Mouse (Mus musculus) testis, adult 2 months (tissue): Measurements from ENCODE around the gene Slc6a16. TPM values are rescaled to one million over a fixed set of nuclear protein-coding genes. Genes with fewer than 3 reads are reported as not detected.
A peak's percentile ranks its signal among the peaks of the same experiment; 100 is the strongest.

ENCODE experiments used
- H3K27ac ChIP-seq: fragments of 200-500 bp; 2 replicates; pipeline ENCODE4 v1.5.1; 2012; ENCODE audit warnings: low read depth, low read length; ENCODE audit not compliant: control insufficient read depth, insufficient read depth
- H3K27me3 ChIP-seq: fragments of 200-500 bp; 2 replicates; pipeline ENCODE4 v1.6.1; 2012; ENCODE audit warnings: mild to moderate bottlenecking, low read length, moderate library complexity; ENCODE audit not compliant: control insufficient read depth, insufficient read depth
- H3K36me3 ChIP-seq: fragments of 200-500 bp; 2 replicates; pipeline ENCODE4 v1.6.1; 2012; ENCODE audit warnings: mild to moderate bottlenecking, low read length; ENCODE audit not compliant: control insufficient read depth, insufficient read depth
- H3K4me1 ChIP-seq: fragments of 200-500 bp; 2 replicates; pipeline ENCODE4 v1.6.1; 2012; ENCODE audit warnings: low read length; ENCODE audit not compliant: control insufficient read depth, insufficient read depth
- H3K4me3 ChIP-seq: fragments of 200-500 bp; 2 replicates; pipeline ENCODE4 v1.5.1; 2012; ENCODE audit warnings: low read depth, mild to moderate bottlenecking, low read length, moderate library complexity, mixed read lengths; ENCODE audit not compliant: control insufficient read depth
- CTCF ChIP-seq: fragments of 200-500 bp; IDR thresholded peaks from 2 replicates; pipeline ENCODE4 v1.5.1; 2012; ENCODE audit warnings: low read depth, mild to moderate bottlenecking, inconsistent platforms, low read length, moderate library complexity; ENCODE audit not compliant: control insufficient read depth, insufficient read depth, insufficient replicate concordance
- POLR2A ChIP-seq: fragments of 200-500 bp; IDR thresholded peaks from 2 replicates; pipeline ENCODE4 v1.6.1; 2012; ENCODE audit warnings: low read depth, mild to moderate bottlenecking, inconsistent platforms, low read length, moderate library complexity; ENCODE audit not compliant: control insufficient read depth
- polyA plus RNA-seq: library from polyadenylated mRNA; depleted of rRNA; stranded (reverse); fragments of >200 nt; gene quantifications from 2 replicates; pipeline ENCODE4 v1.2.3, GENCODE M21; 2012

The Slc6a16 gene
- polyA plus RNA-seq, 1 experiment = 81.4 TPM

DNA sequence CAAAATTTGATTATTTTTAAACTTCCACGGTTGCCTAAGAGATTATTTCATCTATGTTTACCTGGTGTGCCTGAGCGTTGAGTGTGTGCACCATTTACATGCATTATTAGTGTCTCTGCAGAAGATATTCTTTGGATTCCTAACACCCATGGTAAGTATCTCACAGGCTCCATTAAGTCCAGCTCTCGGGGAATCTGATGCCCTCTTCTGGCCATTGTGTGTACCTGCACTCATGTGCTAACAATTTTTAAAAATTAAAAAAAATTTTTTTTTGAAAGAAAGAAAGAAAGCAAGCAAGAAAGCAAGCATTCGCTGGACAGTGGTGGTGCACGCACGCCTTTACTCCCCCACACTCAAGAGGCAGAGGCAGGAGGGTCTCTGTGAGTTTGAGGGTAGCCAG is 32.6 kb upstream of the Slc6a16 start:
- H3K4me3 ChIP-seq = no peak overlapping the region
- no peak for TF ChIP-seq CTCF
- no peak for TF ChIP-seq POLR2A
- H3K27ac ChIP-seq = no peak overlapping the region
- peaks cover 2% of the 10 kb centered on the region; the same call in 1 of the 2 replicates for H3K4me1 ChIP-seq
- peaks cover 7% of the 10 kb centered on the region for H3K36me3 ChIP-seq
- no peaks in the 10 kb centered on the region for H3K27me3 ChIP-seq

DNA sequence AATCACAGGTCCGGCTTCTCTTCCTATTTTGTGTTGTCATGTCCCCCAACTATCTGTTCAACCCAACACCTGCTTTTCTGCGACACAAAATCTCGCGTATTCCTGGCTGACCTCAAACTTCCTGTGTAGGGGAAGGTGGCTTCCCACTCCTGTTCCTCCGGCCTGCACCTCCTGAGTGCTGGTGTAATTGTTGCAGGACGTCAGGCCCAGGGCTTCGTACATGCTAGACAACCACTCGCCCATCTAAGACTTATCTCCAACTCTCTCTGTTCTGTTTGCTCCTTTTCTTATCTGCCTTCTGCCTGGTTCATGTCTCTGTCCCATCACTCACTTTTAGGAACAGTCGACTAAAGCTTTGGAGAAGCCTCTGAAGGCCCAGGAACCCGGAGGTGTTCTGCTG is 29.8 kb upstream of the Slc6a16 start:
- H3K27ac ChIP-seq = peak overlapping the region; percentile 97
- H3K36me3 ChIP-seq = peaks cover 7% of the 10 kb centered on the region
- H3K4me1 ChIP-seq = peaks cover 5% of the 10 kb centered on the region
- H3K27me3 ChIP-seq = no peaks in the 10 kb centered on the region
- H3K4me3 ChIP-seq = peak overlapping the region; percentile 93
- TF ChIP-seq POLR2A (no peak), CTCF (no peak)

DNA sequence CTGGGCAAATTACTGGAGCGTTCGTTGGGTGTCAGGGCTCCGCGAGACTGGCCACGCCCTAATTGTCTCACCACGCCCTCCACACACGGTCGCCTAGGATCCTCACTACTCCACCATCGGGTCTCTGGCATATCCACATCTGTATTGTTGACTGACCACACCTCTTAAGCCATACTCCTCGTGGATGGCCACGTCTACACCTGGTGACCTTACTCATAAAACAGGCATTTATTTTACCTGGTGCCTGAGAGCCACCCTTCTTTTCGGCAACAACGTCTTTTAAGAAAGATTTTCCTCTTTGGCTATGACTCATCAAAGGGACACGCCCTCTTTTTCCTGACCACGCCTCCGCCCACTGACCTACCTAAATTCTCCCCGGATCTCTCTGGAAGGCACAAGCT is 29.0 kb upstream of the Slc6a16 start, which contains the start of gene Dkkl1:
TSS of gene Dkkl1 (minus strand) at position 297 of the 401 bp plus-strand sequence.
- TF ChIP-seq POLR2A (no peak), CTCF (no peak)
- Histone ChIP-seq H3K27me3 (no peaks in the 10 kb centered on the region), H3K4me3 (peak within 1 kb of the TSS; percentile 93), H3K36me3 (peaks cover 7% of the 10 kb centered on the region), H3K4me1 (peaks cover 8% of the 10 kb centered on the region), H3K27ac (peak within 1 kb of the TSS; percentile 97)

DNA sequence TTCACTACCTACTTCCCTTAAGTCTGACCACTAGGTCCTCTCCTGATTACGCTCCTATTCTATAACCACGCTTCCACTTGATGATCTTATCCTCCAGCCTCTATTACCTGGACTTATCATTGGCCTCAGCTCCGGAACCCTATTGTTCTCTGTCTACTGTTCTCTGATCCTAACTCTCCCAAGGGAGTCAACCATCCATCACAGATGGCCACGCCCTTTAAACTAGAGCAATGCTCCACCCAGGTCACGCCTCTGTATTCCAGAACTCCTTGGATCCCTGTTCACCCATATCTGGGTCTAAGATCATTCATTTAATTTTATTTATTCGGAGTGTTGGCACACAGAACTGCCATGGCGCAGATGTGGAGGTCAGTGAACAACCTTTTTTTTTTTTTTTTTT is 28.5 kb upstream of the Slc6a16 start:
- no peak for TF ChIP-seq CTCF
- TF ChIP-seq POLR2A = no peak
- H3K27me3 ChIP-seq = no peaks in the 10 kb centered on the region
- peaks cover 7% of the 10 kb centered on the region for H3K36me3 ChIP-seq
- H3K4me1 ChIP-seq = peaks cover 12% of the 10 kb centered on the region
- H3K27ac ChIP-seq = peak overlapping the region; percentile 97
- peak overlapping the region; percentile 93 for H3K4me3 ChIP-seq

DNA sequence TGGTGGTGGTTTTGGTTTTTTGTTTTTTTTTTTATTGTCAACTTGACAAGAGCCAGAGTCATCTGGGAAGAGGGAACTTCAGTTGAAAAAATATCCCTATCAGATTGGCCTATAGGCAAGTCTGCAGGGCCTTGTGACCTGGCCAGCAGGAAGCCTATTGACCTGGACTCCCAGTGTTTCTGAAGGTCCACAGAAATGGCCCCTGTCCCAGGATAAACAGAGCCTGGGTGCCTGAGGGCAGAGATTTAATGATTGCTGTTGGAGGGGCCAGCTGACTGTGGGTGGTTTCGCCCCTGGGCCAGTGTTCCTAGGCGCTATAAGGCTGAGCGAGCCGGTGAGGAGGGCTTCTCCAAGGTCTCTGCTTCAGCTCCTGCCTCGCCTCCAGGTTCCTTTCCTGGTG is 27.2 kb upstream of the Slc6a16 start:
- H3K4me3 ChIP-seq = peak overlapping the region; percentile 93
- no peak for TF ChIP-seq POLR2A
- no peak for TF ChIP-seq CTCF
- H3K4me1 ChIP-seq = peaks cover 12% of the 10 kb centered on the region
- peaks cover 7% of the 10 kb centered on the region for H3K36me3 ChIP-seq
- H3K27me3 ChIP-seq = no peaks in the 10 kb centered on the region
- no peak overlapping the region for H3K27ac ChIP-seq

DNA sequence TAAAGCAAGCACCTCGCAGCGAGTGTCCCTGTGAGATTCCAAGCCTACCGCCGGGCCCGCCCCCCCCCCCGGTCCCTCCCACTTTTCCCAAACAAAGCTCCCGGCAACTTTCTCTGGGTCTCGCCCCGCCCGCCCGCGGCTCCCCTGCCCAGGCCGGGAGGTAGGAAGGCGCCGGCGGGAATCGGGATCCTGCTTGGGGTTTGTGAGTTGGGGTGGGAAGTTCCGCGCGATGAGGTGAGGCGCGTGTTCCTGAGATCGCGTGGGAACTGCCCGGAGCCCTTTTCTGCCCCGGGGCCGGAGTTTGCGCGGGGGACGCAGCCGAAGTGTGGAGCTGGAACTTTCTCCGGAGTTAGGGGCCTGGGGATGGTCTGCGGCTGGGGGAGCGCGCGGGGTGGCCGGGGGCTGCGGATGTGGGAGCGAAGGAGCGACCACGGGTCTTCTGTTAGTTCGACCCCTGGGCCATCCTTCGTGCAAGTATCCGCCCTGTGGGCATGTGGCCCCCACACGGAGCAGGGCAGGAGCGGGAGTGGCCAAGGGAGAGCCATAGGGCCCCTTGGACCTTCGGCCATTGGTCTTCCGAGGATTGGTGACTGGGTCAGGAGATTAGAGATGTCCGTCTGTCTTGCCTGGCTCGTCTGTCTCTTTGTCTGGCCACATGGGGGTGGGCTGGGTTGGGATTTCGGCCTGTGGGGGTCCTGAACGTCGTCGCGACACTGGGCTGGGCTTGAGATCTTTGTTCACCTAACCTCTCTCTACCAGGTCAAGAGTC is 25.0 kb upstream of the Slc6a16 start, which contains the start of gene Tead2:
TSS of gene Tead2 (plus strand) at position 81 of the 769 bp plus-strand sequence.
- Histone ChIP-seq H3K36me3 (peaks cover 4% of the 10 kb centered on the region), H3K27ac (no peak within 1 kb of the TSS), H3K4me3 (peak within 1 kb of the TSS; percentile 80), H3K27me3 (no peaks in the 10 kb centered on the region), H3K4me1 (peaks cover 14% of the 10 kb centered on the region)
- TF ChIP-seq POLR2A (no peak), CTCF (no peak)

DNA sequence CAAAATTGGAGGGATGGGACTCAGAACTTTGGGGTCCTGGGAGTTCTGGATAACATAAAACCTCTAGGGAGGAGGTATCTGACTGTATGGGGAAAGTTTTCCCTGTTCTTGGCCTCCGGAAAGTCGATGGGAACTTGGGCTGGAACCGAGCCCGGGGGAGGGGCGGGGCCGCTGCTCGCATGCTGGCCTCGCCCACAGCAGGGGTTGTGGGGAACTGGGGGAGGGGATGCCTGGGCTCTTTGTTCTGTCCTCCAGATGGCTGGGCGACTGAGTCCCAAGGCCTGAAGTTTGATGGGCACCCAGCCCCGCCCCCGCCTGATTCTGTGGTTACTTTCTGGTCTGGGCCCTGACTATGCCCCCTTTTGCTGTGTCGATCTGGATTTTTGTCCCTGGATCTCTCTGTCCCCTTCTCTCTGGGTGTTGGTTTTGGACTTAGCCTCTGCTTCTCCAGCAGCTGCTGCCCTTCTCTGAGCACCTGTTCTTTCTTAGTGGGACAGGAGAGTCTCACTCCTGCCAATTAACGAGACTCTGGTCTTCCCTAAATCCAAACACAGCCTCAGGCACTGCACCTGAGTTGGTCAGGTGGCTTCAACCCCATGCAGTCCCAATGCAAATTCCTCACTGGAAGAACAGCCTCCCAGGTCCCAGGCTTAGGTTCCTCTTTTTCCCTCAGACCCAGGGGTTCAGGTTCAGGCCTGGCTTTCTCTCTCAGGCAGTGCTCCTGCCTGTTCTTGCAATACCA is 24.3 kb upstream of the Slc6a16 start:
- Histone ChIP-seq H3K4me1 (peaks cover 12% of the 10 kb centered on the region), H3K36me3 (no peaks in the 10 kb centered on the region), H3K4me3 (peak overlapping the region; percentile 80)

More for the DNA sequence above, 24.3 kb upstream of the Slc6a16 start:
- no peak for TF ChIP-seq POLR2A
- TF ChIP-seq CTCF = no peak
- Histone ChIP-seq H3K27ac (no peak overlapping the region), H3K27me3 (no peaks in the 10 kb centered on the region)
